Comparison of ENCODE assay signal across 6 mouse cellular contexts in genomic region chr1:131252516-131253250, GRCm38 (mm10). TPM values are rescaled to one million over a fixed set of nuclear protein-coding genes. Genes with fewer than 3 reads are reported as not detected.
DNase-seq lines count a peak whose midpoint lies in the region; ATAC-seq lines count a peak whose summit lies in the region.
"Not testable (repeated sequence)": the region's sequence is repeated elsewhere in the genome, so short reads cannot be mapped to it uniquely, and the experiment has no call there.

No protein-coding gene starts in this region.

- peak; percentile 24 for DNase-seq in adrenal gland, postnatal 14 days
- peak; percentile 45 to 64 for DNase-seq in lung, adult 18-20 months
- peak; percentile 47 for DNase-seq in lung, postnatal 25 days (ENCODE audit: low spot score)

- H3K9ac ChIP-seq in embryonic facial prominence, embryonic 12.5 days, result not testable (repeated sequence)
- peak overlapping the region; percentile 12; the same call in 1 of the 2 replicates for H3K9ac ChIP-seq in stomach, embryonic 16.5 days (ENCODE audit: low read length)

- not testable (repeated sequence) for H3K4me3 ChIP-seq in embryonic facial prominence, embryonic 12.5 days; stomach, embryonic 16.5 days (replicated peaks; ENCODE audit: low read length)
- H3K4me3 ChIP-seq in megakaryocyte, embryonic 14.5 days (replicated peaks), result peak overlapping the region; percentile 25

- H3K27ac ChIP-seq in embryonic facial prominence, embryonic 12.5 days, result not testable (repeated sequence)
- peak overlapping the region; percentile 82 for H3K27ac ChIP-seq in stomach, embryonic 16.5 days (ENCODE audit: low read length)

- H3K4me2 ChIP-seq in embryonic facial prominence, embryonic 12.5 days (replicated peaks); stomach, embryonic 16.5 days (ENCODE audit: low read depth, low read length): not testable (repeated sequence)

- not testable (repeated sequence) for H3K9me3 ChIP-seq in embryonic facial prominence, embryonic 12.5 days; megakaryocyte, embryonic 14.5 days; stomach, embryonic 16.5 days (replicated peaks; ENCODE audit: control insufficient read depth, low read length)

- not testable (repeated sequence) for H3K4me1 ChIP-seq in embryonic facial prominence, embryonic 12.5 days
- H3K4me1 ChIP-seq in megakaryocyte, embryonic 14.5 days, result peaks cover 30% of the 10 kb centered on the region
- peaks cover 14% of the 10 kb centered on the region for H3K4me1 ChIP-seq in stomach, embryonic 16.5 days (ENCODE audit: control insufficient read depth, insufficient read depth, low read length)

- ATAC-seq in embryonic facial prominence, embryonic 12.5 days (ENCODE audit: insufficient number of reproducible peaks, insufficient read depth, low FRiP score, low TSS enrichment), result 0 out of 2 replicates have a peak, but pooled peaks have one; percentile 44
- peak; percentile 62; the same call in 1 of the 2 replicates for ATAC-seq in stomach, embryonic 16.5 days (ENCODE audit: insufficient read depth, low FRiP score)

- peaks cover 15% of the 10 kb centered on the region; the same call in 1 of the 2 replicates for H3K27me3 ChIP-seq in embryonic facial prominence, embryonic 12.5 days
- H3K27me3 ChIP-seq in megakaryocyte, embryonic 14.5 days (replicated peaks), result peaks cover 77% of the 10 kb centered on the region
- H3K27me3 ChIP-seq in stomach, embryonic 16.5 days (ENCODE audit: control insufficient read depth, insufficient read depth, low read length), result not testable (repeated sequence)

- WGBS in embryonic facial prominence, embryonic 12.5 days, result 76% methylated on average over 7 of the region's 7 CpGs
- WGBS in stomach, embryonic 16.5 days, result 60% methylated on average over 7 of the region's 7 CpGs

- not testable (repeated sequence) for H3K36me3 ChIP-seq in embryonic facial prominence, embryonic 12.5 days; stomach, embryonic 16.5 days (ENCODE audit: control insufficient read depth, insufficient read depth, low read length)
- peaks cover 35% of the 10 kb centered on the region for H3K36me3 ChIP-seq in megakaryocyte, embryonic 14.5 days (replicated peaks; ENCODE audit: low read length)

RNA-seq across cellular contexts. Expression of gene Rassf5, which starts 7.6 kb away (rescaled TPM):
- total RNA-seq in adrenal gland, postnatal 14 days (2021), result 9.7 and 18.1 TPM in 2 replicates
- polyA plus RNA-seq in embryonic facial prominence, embryonic 12.5 days (2016; fragmentation: Nextera tagmentation; extraction: Ambion mirVana), result 1.1 and 2.1 TPM in 2 replicates
- 2.1 and 3.0 TPM in 2 replicates for polyA plus RNA-seq in megakaryocyte, embryonic 14.5 days (2012; ENCODE audit: insufficient read depth, low replicate concordance)
- polyA plus RNA-seq in stomach, embryonic 16.5 days (2015; fragmentation: Nextera tagmentation; extraction: Ambion mirVana), result 7.0 and 7.1 TPM in 2 replicates

RNA-seq across cellular contexts. Expression of gene Ikbke, which starts 26.7 kb away (rescaled TPM):
- total RNA-seq in adrenal gland, postnatal 14 days (2021), result 10.4 and 19.3 TPM in 2 replicates
- 2.6 and 2.7 TPM in 2 replicates for polyA plus RNA-seq in embryonic facial prominence, embryonic 12.5 days (2016; fragmentation: Nextera tagmentation; extraction: Ambion mirVana)
- polyA plus RNA-seq in megakaryocyte, embryonic 14.5 days (2012; ENCODE audit: insufficient read depth, low replicate concordance), result 1.8 and 15.6 TPM in 2 replicates
- polyA plus RNA-seq in stomach, embryonic 16.5 days (2015; fragmentation: Nextera tagmentation; extraction: Ambion mirVana), result 8.1 and 8.5 TPM in 2 replicates
